Mouse (Mus musculus): ENCODE measurements around the gene Ppp1r35.

Gene Ppp1r35

DNA sequence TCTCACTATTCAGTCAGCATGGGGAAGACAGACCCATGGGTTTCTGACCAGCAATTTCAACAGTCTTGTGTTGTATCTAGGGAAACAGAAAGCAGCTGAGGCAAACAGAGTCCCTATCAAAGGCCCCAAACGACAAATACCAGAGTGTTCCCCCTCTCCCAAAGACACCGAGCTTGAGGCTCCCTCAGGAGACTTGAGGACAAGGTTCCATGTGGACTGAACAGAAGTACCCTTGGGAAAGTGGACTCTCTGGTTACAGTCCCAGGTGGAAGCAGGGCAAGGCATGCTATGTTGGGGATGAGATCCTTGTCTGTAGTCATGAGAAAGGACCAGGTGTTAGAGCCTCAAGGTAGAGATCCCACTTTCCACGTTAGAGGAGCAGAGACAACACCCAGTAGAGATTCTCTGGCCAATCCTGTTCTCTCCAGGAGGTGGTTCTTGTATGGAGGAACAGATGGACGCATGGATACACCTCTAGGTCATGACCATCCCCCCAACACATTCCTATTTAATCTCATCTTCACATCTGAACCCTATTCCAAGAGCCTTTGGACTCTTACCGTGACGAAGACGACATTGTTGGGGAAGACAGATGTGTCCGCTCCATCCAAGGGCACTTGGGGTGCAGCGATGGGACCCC is 5.4 kb downstream of the Ppp1r35 start:
- 60% methylated on average over 9 of the region's 9 CpGs for WGBS

DNA sequence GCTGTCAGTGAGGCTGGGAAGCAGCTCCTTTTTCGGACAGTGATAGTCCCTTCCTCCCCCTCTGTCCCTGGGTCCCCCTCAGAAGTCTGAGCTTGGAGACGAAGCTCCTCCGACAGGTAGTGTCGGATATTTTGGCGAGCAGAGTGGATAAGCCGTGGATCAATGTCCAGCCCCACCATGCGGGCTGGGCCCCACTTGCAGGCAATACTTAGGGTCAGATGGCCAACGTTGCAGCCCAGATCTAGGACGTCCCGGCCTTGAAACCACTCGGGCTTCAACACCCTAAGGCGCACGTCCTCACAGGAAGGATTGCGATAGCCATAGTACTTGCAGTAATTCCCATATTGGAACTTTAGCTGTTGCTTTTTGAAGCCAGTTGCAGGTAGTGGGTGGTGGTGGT is 5.9 kb downstream of the Ppp1r35 start:
- WGBS: 72% methylated on average over 14 of the region's 14 CpGs

DNA sequence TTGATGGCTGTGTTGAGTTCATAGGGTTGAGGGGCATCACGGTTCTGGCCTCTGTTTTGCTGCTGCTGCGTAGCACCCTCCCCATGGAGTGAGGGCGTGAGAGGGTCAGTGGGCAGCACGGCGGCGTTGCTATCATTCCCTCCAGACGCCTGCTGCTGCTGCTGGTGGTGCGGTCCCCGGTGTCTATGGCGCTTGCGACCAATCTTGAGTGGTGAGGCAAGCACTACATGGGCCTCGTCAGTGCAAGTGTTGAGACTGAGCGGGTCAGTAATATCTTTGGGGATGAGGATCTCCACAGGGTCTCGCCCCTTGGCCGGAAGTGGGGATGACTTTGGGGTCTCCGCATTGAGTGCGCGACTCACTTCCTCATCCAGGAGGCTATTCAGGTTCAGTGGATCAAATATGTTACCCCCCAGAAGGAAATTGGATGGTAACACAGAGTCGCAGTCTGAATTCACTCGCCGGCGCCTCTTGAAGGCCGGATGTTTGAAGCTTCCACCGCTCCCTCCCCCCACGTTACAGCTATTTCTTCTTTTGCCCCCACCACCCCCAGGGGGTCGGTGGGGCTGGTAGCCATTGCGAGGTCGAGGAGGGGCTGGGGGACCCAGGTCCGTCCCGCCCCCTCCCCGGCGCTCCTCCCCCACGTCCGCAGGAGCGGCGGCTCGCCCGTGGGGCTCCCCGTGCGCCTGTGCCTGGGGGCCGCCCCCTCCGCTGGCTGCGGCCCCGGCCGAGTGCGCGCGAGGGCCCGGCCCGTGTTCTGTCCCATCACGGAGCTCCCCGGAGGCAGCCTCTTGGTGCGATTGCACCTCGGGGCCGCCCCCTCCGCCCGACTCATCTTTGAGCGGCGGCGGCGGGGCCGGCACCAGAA is 6.7 kb downstream of the Ppp1r35 start:
- WGBS: 2% methylated on average over 61 of the region's 62 CpGs

DNA sequence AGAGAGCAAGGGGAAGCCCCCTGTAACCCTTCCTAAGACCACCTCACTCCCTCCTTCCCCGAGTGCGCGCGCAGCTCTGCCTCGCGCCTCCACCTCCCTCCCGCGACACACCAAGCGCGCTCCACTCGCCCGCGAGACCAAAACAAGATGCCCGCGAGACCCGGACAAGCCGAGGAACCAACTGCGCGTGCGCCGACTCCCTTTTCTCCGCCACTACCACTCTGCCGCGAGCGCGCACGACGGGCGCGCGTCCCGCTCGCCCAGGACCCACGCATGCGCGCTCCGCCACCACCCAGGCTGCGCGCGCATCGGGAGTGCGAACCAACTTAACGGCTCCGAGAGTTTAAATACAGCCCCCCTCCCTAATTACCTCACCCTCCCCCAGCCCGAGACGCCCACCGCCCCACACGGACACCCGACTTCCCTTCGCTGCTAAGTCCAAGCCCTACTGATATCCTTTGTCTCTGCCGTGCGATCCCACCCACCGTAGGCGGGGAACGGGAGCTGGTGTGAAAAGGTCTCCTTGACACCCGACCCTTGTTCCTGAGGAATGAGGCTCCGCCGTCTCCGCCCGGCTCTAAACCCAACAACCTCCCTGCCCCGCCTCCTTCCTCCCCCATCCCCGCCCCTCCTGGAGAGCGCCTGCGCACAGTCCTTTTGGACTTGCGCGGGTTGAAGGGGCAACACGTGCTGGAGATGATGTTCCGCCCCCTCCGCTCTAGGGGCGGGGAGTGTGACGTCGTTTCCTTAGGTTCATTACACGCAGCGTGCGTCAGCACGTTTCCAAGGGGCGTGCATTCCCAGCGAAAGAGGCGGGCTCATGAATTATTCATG is 7.7 kb downstream of the Ppp1r35 start:
- WGBS: under 1% methylated on average over 79 of the region's 79 CpGs

DNA sequence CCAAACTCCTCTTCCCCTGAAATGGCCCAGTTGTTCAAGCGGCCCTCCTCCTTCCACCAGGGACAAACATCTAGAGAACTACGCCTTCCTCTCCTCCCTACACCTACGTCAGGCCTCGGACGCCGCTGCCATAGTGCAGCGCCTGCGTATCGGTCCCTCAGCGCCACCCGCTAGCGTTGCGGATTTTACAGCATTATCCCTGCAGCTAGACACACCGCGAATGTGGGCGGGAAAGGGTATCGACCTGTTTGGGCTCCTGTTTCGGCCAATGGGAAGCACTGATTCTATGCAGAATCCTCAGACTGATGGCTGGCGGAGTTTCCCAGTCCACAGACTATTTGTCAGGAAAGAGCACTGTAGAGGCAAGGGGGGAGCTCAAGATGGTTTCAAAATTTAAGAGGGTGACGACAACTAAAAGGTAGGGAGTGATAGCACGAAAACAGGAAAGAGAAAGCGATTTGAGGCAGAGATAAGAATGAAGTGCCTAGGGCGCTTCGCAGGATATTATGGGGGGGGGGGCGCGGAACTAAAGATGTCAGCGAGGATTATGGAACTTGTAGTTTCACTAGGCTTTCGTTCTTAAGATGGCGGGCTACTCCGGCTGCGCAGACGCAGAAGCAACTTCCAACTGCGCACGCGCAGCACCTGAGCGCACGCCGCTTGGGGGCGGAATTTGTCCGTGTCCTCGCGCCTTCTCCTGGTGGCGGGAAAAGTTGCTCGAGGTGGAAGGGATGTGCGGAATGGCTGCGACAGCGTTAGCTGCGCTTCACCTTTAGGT is 8.7 kb downstream of the Ppp1r35 start, which contains the start of the genes Mepce and Zcwpw1:
Mepce (minus strand) TSS at position 505 of the 778 bp plus-strand sequence.
Zcwpw1 (plus strand) TSS at position 648 of the 778 bp plus-strand sequence.
- WGBS: under 1% methylated on average over 48 of the region's 48 CpGs

DNA sequence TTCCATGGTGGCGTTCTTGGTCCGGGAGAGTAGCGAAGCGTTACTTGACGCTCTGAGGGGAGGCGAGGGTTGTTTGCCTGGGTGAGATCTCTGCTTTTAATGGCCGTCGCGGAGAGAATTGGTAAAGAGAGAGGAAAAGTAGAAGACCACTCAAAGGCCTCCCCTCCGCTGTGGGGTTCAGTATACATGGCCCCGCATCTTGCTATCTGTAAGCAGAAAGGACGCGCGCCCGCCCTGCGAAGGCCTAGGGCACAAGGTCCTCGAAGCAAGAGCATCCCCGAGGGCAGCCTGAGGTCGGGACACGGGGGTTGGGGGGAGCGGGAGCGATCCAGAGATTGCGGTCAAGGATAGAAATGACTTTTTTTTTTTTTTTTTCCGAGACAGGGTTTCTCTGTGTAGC is 9.5 kb downstream of the Ppp1r35 start:
- WGBS: 70% methylated on average over 24 of the region's 24 CpGs

DNA sequence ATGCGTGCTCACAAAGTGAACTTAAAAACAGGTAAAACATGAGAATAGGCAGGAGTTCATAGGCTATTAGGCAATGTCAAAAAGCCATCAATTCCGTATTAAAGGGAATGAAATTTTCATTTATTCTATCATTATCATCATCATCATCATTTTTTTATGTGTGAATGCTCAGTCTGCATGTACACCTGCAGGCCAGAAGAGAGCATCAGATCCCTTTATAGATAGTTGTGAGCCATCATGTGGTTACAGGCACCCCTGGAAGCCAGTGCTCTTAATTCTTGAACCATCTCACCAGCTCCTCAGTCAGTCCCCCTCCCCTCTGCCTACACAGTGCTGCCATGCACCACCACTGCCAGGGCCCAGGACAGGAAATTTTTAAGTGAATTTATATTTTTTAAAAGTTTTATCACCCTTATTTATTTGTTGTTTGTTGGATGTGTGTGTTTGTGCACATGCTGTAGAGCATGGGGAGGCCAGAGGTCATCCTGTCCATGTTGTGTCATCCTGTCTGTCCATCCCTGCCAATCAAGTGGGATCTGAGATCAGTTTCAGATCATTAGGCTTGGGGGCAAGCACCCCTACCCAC is 10.4 kb downstream of the Ppp1r35 start:
- 91% methylated on average over 2 of the region's 2 CpGs for WGBS

DNA sequence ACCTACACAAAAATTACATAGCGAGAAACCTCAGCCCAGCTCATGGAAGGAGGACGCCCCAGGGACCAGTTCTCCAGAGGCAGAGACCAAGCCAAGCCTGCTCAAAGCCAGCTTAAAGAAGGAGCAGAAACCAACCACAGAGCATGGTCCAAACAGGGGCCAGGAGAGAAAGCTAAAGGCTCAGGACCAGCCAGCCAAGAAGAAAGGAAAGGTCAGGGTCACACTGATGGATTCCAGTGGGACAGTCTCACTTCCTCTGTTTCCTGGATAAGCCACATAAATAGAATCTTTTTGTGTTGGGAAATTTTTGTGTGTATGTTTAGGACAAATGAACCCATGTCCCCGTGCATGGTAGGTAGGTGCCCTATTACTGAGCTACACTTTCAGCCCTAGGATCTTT is 18.0 kb downstream of the Ppp1r35 start:
- 78% methylated on average over 3 of the region's 3 CpGs for whole genome bisulfite sequencing

DNA sequence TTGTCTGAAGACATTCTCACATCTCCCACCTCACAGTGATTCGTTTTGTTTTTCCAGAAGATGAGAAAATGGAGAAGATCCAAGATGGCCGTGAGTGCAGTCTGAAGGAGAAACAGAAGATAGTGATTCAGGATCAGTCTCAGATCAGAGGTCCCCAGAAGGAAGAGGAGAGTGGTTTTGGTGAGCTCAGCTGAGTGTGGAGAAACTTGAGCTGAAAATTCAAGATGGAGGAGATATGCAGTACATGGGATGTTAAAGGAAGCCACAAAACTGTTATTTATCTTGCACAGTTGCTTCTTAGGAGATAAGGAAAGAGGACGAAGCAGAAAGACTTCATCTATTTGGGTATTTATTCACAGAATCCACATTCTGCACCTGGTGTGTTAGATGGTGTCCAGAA is 22.3 kb downstream of the Ppp1r35 start:
- 87% methylated on average over 3 of the region's 3 CpGs for WGBS

DNA sequence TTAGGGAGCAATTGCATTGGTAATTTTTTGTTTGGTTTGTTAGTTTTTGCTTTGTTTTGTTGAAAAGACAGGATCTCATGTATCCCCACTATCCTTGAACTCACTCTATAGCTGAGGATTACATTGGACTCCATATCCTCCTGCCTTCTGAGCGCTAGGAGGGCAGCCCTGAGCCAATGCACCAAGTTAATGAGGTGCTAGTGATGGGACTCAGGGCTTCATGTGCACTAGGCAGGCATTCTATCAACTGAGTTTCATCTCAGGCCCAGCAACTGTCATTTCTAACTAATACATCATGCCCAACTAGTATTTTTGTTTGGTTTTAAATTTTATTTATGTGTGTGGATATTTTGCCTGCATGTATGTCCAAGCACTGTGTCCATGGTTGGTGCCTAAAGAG is 27.5 kb downstream of the Ppp1r35 start:
- WGBS: 77% methylated on average over 1 of the region's 1 CpGs

DNA sequence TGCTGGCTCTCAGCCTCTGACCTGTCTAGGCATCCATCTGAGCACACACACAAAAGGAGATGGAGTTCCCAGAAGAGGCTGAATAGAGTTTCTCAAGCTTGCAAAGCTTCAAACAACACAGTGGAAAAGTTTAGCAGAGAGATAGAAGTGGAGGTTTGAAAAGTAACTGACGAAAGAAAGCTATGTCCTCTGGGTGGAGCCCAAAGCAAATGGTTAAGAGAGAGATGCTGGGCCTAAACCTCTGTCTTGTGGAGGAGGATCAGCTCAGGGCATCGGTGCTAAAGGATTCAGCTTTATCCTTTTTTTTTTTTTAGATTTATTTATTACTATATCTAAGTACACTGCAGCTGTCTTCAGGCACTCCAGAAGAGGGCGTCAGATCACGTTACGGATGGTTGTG is 29.7 kb downstream of the Ppp1r35 start:
- 91% methylated on average over 5 of the region's 5 CpGs for whole genome bisulfite sequencing

DNA sequence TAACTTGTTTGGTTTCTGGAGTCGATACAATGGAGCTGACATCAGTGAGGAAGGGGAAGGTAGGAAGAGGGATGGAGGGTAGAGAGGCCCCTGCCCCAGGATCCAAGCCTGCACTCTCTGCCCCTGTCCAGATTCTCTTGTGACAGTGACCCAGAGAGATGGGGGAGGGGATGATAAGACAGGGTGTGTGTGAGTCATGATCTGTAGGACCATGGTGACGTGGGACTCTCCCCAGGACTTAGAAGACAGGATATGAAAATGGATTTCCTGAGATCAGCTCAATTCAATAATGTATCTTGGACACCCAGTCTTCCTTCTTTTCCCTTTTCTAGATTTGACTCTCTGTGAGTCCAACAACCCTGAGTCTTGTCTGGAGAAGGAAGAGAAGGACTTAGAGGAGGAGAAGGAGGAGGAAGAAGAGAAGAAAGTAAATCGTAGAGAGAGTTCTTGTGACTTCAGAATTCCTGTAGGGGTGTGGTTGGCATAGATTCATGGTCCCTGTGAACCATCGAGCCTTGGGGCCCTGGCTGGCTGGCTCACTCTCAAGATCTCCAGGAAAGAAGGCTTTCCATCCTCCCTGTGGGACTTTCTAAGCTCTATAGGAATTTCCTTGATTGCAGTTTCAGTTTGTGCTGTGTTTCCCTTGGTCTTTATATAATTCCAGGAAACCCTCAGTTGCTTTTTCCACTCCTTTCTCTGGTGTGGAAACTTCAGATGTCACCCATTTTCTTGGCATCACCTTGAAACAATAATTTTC is 39.0 kb downstream of the Ppp1r35 start:
- WGBS: 65% methylated on average over 4 of the region's 4 CpGs

DNA sequence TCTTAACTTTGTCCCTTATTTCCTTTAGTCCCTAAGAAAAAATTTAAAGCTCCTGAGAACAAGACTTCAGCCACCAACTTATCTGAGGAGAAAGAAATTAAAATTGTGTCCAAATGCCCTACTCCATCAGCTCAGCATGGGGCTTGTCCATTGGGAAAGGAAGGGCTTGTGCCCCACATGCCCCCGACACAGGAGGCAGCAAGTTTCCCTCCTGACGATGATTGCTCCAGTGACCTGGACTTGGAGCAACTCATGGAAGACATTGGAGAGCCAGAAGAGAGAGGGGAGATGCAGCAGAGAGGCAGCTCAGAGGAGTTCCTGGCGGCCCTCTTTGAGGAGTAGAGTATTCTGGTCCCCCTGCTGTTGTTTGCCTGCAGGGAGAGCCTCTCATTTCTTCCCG is 43.5 kb downstream of the Ppp1r35 start:
- 79% methylated on average over 4 of the region's 4 CpGs for WGBS

DNA sequence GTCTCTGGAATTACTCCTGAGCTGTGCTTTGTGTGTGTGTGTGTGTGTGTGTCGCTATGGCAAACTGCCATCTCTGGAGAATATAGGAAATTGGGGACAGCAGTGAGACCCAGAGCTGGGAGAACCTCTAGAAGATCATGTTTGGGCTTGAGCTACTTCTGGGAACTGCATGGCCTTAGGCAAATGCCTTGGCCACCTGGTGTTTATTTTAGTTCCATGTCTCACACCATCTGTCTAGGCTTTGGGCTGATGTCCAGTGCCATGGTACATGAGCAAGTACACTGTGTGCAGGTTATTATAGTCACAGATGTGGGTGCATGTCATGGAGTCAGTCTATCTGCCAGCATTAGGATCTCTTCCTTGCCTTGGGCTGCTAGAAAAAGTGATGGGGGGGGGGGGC is 44.0 kb downstream of the Ppp1r35 start:
- WGBS: 90% methylated on average over 1 of the region's 1 CpGs

DNA sequence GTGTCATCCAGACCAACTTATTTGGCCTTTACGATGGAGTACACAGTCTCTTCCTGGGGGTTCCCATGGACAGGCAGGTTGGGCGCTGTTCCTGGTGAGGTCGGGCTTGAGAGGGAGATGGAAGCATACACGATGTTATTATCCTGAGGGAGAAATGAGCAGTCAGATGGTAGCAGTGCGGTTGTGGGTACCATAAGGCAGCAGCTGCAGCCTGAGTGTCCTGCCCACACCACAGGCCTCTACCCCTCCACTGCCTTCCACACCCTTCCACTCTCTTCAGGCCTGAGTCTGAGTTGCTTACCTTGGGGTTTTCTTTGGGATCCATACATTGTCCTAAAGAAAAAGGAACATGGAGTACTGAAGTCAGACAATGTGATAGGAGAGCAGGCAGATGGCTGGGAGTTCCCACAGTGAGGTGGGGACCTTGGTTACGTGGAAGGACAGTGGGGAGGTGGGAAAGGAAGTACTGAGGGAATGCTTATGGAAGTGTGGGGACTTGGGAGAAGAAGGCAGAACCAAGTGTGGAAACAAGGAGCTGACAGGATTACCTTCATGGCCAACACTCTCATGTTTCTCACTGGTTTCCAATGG is 44.9 kb downstream of the Ppp1r35 start:
- 94% methylated on average over 6 of the region's 6 CpGs for WGBS

DNA sequence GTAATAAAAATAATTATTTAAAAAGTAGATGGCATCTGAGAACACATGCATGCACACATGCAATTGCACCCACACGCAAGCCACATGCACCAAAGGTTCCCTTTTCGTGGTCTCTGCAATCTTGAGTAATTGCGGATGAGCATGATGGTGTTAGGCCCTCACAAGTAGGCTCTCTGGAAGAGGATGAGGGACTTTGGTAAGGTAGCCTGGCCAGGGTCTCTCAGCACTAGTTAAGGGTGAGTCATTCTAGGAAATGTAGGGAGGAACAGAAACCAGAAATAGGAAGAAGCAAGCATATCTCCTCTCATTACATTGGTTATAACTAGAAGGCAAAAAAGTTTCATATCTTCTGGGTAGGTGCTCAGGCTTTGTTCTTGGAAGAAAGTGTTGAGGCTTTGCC is 46.4 kb downstream of the Ppp1r35 start:
- WGBS: 90% methylated on average over 3 of the region's 3 CpGs

DNA sequence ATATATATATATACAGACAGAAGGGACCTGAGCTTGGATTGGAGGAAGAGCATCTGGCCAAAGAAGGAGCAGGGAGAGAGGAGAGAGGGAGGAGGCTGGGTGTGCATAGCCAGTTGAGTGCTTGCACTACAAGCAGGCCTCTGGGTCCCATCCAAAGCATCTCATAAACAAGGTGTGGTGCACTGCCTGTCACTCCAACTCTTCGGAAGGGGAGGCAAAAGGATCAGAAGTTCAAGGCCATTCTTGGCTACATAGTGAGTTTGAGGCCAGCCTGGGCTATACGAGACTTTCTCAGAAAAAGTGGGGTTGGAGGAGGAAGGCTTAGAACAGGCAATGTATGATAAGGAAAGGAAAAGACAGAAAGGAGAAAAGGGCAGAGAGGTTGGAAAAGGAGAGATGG is 47.3 kb downstream of the Ppp1r35 start:
- WGBS: 82% methylated on average over 2 of the region's 2 CpGs

DNA sequence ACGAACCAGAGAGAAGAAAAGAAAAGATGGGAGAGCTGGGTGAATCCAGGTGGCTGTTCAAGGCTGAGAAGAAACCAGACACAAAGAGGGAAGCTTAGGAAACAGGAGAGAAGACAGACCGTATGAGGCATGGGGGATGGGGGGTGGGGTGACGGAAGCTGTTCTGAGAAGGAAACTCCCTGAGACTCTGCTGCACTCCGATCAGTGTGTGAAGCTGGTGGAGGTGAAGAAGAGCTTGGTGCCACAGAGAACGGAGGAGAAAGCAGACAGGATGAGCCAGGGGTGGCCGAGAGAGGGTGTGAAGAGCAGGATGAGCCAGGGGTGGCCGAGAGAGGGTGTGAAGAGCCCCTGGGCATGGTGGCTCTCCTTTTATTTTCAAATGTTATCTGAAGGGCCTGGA is 47.8 kb downstream of the Ppp1r35 start:
- 69% methylated on average over 7 of the region's 7 CpGs for WGBS

DNA sequence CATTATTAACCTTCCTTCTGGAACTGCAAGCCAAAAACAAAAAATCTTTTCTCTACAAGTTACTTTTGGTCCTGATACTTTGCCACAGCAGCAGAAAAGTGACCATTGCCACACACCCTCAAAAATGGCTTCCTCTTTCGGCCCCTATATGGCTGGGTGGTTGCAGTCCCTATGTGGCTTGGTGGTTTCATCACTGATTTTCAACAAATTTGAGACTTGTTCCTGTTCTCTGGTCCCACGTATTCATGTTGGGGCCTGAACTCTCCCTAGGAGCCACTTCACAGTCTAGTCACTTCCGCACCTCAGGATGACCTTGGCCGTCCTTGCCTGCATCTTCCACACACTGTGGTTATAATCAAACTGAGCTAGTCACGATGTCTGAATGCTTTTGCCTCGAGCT is 50.0 kb downstream of the Ppp1r35 start:
- 82% methylated on average over 6 of the region's 6 CpGs for WGBS

Data from cerebral cortex, adult 2 months (tissue).